Mouse (Mus musculus) midbrain, postnatal 0 days (tissue): ENCODE results near the gene Ckm. TPM values are rescaled to one million over a fixed set of nuclear protein-coding genes. Genes with fewer than 3 reads are reported as not detected.
A peak's percentile ranks its signal among the peaks of the same experiment; 100 is the strongest.

Source experiments
- ATAC-seq: fragments of 200-750 bp; cut with Nextera tagmentation; 2 replicates; pipeline ENCODE4 v1.8.0; 2017; ENCODE audit warnings: moderate number of reproducible peaks, mild to moderate bottlenecking, moderate TSS enrichment, moderate library complexity; ENCODE audit not compliant: low FRiP score
- DNase-seq: peaks from one replicate; pipeline ENCODE4 v3.0.0-alpha.2; 2015; ENCODE audit warnings: low spot score
- H3K27ac ChIP-seq: fragments of 300-500 bp; sonication (generic); 2 replicates; pipeline ENCODE4 v1.5.1; 2014; ENCODE audit warnings: low read depth, mild to moderate bottlenecking, low read length, mixed read lengths
- H3K27me3 ChIP-seq: fragments of 300-500 bp; sonication (generic); 2 replicates; pipeline ENCODE4 v1.6.1; 2014; ENCODE audit warnings: low read length, control low read depth, mixed read lengths; ENCODE audit not compliant: insufficient read depth
- H3K36me3 ChIP-seq: fragments of 300-500 bp; sonication (generic); 2 replicates; pipeline ENCODE4 v1.6.1; 2014; ENCODE audit warnings: low read length, control low read depth, mixed read lengths; ENCODE audit not compliant: insufficient read depth
- H3K4me1 ChIP-seq: fragments of 300-500 bp; sonication (generic); 2 replicates; pipeline ENCODE4 v1.6.1; 2014; ENCODE audit warnings: mild to moderate bottlenecking, control low read depth, antibody characterized with exemption, low read length, mixed read lengths; ENCODE audit not compliant: insufficient read depth
- H3K4me2 ChIP-seq: fragments of 300-500 bp; sonication (generic); 2 replicates; pipeline ENCODE4 v1.6.1; 2014; ENCODE audit warnings: low read depth, mild to moderate bottlenecking, low read length, mixed read lengths; ENCODE audit not compliant: poor library complexity, severe bottlenecking
- H3K4me3 ChIP-seq: fragments of 300-500 bp; sonication (generic); 2 replicates; pipeline ENCODE4 v1.5.1; 2014; ENCODE audit warnings: low read depth, mild to moderate bottlenecking, low read length, moderate library complexity
- H3K9ac ChIP-seq: fragments of 300-500 bp; sonication (generic); replicated peaks from 2 replicates; pipeline ENCODE4 v1.6.1; 2014; ENCODE audit warnings: mild to moderate bottlenecking, low read length, moderate library complexity, mixed read lengths; ENCODE audit not compliant: poor library complexity, severe bottlenecking
- H3K9me3 ChIP-seq: fragments of 300-500 bp; sonication (generic); 2 replicates; pipeline ENCODE4 v1.6.1; 2016; ENCODE audit warnings: low read length, control low read depth
- CTCF ChIP-seq: IDR thresholded peaks from 2 replicates; pipeline ENCODE4 v1.5.1; 2016; ENCODE audit warnings: antibody characterized with exemption, mild to moderate bottlenecking
- WGBS: fragments of 180-500 bp; shearing (Covaris S2); extraction: QIAGEN DNeasy Blood & Tissue Kit; methylation state at CpG from one replicate; pipeline ENCODE4 v1.1.7; 2014; 5-methylcytosine and 5-hydroxymethylcytosine counted together
- polyA plus RNA-seq: library from polyadenylated mRNA; unstranded; fragments of >200 nt; fragmentation: Nextera tagmentation; extraction: Ambion mirVana; gene quantifications from 2 replicates; pipeline ENCODE4 v1.2.1, GENCODE M21; 2015
- total RNA-seq: library from RNA; depleted of rRNA; stranded (reverse); fragments of >200 nt; gene quantifications from 2 replicates; pipeline ENCODE4 v1.2.3, GENCODE M21; 2014

Gene Ckm
- total and polyA plus RNA-seq, 2 experiments from 2014 or later = 0.25 to 8.2 TPM

DNA sequence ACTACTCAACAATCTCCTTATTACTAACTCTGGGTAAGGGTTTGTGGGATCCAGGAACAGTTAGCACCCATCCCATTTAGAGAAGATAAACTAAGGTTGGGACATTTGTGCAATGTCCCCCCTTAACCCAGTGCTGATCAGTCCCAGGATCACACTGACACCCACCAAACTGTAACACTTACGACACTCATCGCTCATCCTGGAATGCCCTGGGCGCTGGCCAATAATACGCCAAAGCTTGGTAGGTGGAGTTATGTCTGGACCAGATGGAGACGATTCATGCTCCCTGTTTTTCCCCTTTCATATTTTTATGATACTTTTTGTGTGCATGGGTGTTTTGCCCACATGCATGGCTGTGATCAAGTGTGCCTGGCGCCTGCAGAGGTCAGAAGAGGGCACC, 25.8 kb downstream of the Ckm start:
- Histone ChIP-seq H3K4me1 (no peaks in the 10 kb centered on the region), H3K9ac (no peak overlapping the region), H3K9me3 (no peaks in the 10 kb centered on the region), H3K27ac (no peak overlapping the region), H3K4me2 (no peak overlapping the region), H3K27me3 (no peaks in the 10 kb centered on the region), H3K36me3 (peaks cover 84% of the 10 kb centered on the region), H3K4me3 (no peak overlapping the region)
- ATAC-seq = no peak
- TF ChIP-seq CTCF = no peak
- no peak for DNase-seq
- 92% methylated on average over 6 of the region's 6 CpGs for WGBS

DNA sequence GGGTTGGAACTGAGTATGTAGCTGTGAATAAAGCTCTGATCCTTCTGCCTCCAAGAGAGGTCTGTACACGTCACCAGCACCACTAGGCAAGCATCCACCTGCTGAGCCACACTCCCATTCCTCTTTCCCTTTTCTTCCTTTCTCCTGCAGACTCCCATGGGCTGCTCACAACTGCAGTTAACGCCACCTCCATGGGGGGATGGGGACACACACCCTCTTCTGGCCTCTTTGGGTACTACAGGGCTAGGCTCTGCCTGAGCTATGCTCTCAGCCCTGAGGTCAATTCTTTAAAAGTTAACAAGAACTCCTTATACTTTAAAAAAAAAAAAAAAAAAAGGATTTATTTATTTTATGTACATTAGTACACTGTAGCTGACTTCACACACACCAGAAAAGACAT, 27.9 kb downstream of the Ckm start:
- no peak overlapping the region for H3K4me2 ChIP-seq
- no peak for DNase-seq
- H3K36me3 ChIP-seq = peaks cover 85% of the 10 kb centered on the region
- peak; percentile 41 for TF ChIP-seq CTCF
- no peak for ATAC-seq
- 98% methylated on average over 2 of the region's 2 CpGs for WGBS
- no peaks in the 10 kb centered on the region for H3K9me3 ChIP-seq
- H3K27ac ChIP-seq = no peak overlapping the region
- no peak overlapping the region for H3K4me3 ChIP-seq
- no peak overlapping the region for H3K9ac ChIP-seq
- H3K27me3 ChIP-seq = no peaks in the 10 kb centered on the region
- H3K4me1 ChIP-seq = no peaks in the 10 kb centered on the region

DNA sequence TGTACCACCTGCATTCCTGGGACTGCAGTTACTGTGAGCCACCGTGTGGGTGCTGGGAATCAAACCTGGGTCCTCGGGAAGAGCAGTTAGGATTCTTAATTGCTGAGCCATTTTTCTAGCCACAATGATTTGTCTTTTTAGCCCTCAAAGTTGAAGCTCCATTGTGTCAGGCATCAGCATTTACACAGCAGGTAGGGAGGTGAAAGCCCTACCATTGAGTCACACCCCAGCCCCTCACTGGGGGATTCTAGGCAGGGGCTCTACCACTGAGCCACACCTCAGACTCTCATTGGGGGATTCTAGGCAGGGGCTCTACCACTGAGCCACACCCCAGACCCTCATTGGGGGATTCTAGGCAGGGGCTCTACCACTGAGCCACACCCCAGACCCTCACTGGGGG, 31.7 kb downstream of the Ckm start:
- DNase-seq (no peak), ATAC-seq (no peak)
- TF ChIP-seq CTCF = no peak
- H3K4me3 ChIP-seq = no peak overlapping the region
- no peak overlapping the region for H3K27ac ChIP-seq
- no peak overlapping the region for H3K4me2 ChIP-seq
- H3K4me1 ChIP-seq = no peaks in the 10 kb centered on the region
- H3K9me3 ChIP-seq = no peaks in the 10 kb centered on the region
- H3K27me3 ChIP-seq = no peaks in the 10 kb centered on the region
- H3K9ac ChIP-seq = no peak overlapping the region
- 100% methylated on average over 2 of the region's 2 CpGs for WGBS
- H3K36me3 ChIP-seq = peaks cover 69% of the 10 kb centered on the region

- no peak for ATAC-seq
Measured at GRCm38 (mm10) chr7:19437048-19437447, 32.5 kb downstream of the Ckm start.

GRCm38 (mm10) chr7:19441448-19442091, 37.0 kb downstream of the Ckm start:
- H3K4me3 ChIP-seq = no peak overlapping the region
- no peak for TF ChIP-seq CTCF
- ATAC-seq = no peak
- H3K9ac ChIP-seq = no peak overlapping the region
- H3K9me3 ChIP-seq = no peaks in the 10 kb centered on the region
- no peak overlapping the region for H3K27ac ChIP-seq
- H3K27me3 ChIP-seq = no peaks in the 10 kb centered on the region
- H3K4me1 ChIP-seq = no peaks in the 10 kb centered on the region
- no peak for DNase-seq
- peaks cover 55% of the 10 kb centered on the region for H3K36me3 ChIP-seq
- WGBS = 72% methylated on average over 9 of the region's 9 CpGs
- H3K4me2 ChIP-seq = no peak overlapping the region

More at GRCm38 (mm10) chr7:19437048-19437447, 32.5 kb downstream of the Ckm start:
- no peak overlapping the region for H3K4me2 ChIP-seq
- no peak overlapping the region for H3K9ac ChIP-seq
- H3K27ac ChIP-seq = no peak overlapping the region
- 85% methylated on average over 9 of the region's 9 CpGs for WGBS
- peaks cover 65% of the 10 kb centered on the region for H3K36me3 ChIP-seq
- no peaks in the 10 kb centered on the region for H3K9me3 ChIP-seq
- no peak overlapping the region for H3K4me3 ChIP-seq
- no peaks in the 10 kb centered on the region for H3K4me1 ChIP-seq
- H3K27me3 ChIP-seq = no peaks in the 10 kb centered on the region
- no peak for TF ChIP-seq CTCF
- DNase-seq = no peak

DNA sequence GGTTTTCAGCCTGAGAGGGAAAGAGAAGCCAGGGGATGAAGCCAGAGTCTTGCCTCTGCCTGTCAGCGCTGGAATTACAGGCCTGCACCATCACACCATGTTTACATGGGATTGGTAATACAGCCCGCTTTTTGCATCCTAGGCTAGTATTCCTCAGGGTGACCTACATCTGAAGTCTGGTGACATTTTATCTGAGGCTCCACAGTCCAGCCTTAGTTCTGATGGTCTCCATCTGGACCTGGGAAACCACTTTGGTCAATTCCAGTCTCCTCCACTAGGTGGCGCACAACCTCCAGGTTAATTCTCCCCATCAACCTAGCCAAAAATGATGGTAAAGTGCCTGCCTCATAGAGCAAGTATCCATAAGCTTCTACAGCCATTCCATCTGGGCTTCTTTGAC, 38.8 kb downstream of the Ckm start:
- H3K4me1 ChIP-seq = no peaks in the 10 kb centered on the region
- H3K9me3 ChIP-seq = no peaks in the 10 kb centered on the region
- no peak overlapping the region for H3K4me2 ChIP-seq
- ATAC-seq = peak; percentile 60; the same call in 1 of the 2 replicates
- DNase-seq = peak; percentile 84
- H3K9ac ChIP-seq = no peak overlapping the region
- H3K36me3 ChIP-seq = peaks cover 55% of the 10 kb centered on the region
- H3K4me3 ChIP-seq = no peak overlapping the region
- TF ChIP-seq CTCF = peak; percentile 94
- no peaks in the 10 kb centered on the region for H3K27me3 ChIP-seq
- no peak overlapping the region for H3K27ac ChIP-seq
- 36% methylated on average over 3 of the region's 3 CpGs for WGBS
